Mouse (Mus musculus) A20 (cell line): ENCODE data around the gene Klhdc9.
"Not testable (repeated sequence)": the region's sequence is repeated elsewhere in the genome, so short reads cannot be mapped to it uniquely, and the experiment has no call there.

Experiments used
- DNase-seq: peaks from one replicate; pipeline ENCODE4 v3.0.0-alpha.2; 2011; ENCODE audit warnings: low read depth, low spot score

Klhdc9 gene

GRCm38 (mm10) chr1:171356814-171357213, 3.8 kb downstream of the Klhdc9 start:
- no peak for DNase-seq

DNA sequence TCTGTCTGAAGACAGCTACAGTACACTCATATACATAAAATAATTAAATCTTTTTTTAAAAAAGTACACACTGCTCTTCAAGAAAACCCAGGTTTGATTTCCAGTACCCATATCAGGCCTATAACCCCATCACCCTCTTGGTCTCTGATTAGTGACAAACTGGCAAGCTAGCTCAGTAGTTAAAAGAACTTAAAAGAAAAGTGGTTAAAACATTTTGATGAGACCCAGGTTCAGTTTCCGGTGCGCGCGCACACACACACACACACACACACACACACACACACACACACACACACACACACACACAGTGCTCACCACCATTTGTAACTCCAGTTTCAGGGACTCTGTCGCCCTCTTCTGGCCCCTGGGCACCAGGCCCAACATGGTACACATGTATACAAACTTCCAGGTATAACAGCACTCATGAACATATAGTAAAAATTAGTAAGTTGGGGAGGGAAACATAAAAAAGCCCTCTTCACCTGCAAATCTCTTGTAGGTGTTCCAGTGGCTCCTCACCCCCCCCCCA, 4.7 kb downstream of the Klhdc9 start:
- DNase-seq = peak; percentile 51

DNA sequence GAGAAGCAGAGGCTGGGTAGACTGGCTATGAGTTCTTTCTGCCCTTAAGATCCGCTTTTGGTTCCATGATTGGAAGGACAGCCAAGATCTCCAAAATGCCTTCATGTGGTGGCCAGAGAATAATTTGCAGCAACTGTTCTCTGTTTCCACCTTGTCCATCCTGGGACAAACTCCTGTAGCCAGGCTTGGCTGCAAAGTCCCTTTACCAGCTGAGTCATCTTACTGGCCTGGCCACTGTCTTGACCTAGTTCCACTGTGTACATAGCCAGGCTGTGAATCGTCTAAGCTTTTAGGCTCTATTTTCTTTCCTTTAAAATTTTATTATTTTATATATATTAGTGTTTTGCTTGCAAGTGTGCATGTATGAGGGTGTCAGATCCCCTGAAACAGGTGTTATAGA, 11.4 kb downstream of the Klhdc9 start:
- DNase-seq = no peak

GRCm38 (mm10) chr1:171348665-171349064, 11.9 kb downstream of the Klhdc9 start:
- DNase-seq = no peak

- DNase-seq = peak; percentile 48
Measured at GRCm38 (mm10) chr1:171346095-171346450, 14.5 kb downstream of the Klhdc9 start.

DNA sequence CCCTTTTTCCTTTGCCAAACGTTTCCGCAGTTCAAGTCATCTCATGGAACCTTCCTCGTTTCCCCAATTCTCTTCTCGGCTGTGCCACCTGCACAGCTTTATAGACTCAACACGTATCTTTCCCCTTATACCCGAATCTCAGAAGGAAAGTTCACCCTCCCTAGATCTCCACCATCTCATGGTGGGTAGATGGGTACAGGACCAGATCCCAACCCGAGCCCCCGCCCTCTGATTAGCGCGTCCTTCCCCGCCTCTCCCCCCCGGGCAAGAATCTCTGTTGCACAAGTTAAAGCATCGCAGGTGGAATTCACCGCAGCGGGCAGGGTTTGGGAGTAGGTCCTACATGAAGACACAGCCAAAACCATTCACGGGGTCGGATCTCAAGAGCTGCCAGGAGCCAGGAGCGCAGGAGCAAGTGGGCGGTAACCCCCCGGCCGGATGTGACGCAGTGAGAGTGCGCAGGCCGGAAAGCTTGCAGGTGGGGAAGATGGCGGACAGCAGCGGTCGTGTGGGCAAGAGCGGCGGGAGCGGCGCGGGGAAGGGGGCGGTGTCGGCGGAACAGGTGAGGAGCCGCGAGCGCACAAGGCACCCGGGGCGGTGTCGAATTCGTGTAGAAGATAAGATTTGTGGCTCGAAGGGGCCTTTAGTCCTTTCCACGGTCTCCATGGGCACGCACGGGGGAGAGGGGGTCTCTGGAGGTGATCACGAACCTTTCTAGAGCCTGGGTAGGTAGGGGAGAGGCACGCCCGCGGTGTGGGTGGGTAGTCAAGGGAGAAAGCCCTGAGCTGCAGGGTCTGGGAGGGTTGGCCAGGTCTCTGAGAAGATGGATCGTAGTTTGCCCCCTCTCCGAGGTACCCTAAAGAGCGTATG, 15.1 kb downstream of the Klhdc9 start, which contains the start of the genes Nit1 and Pfdn2:
TSS of gene Nit1 (minus strand) at position 422 of the 870 bp plus-strand sequence.
TSS of gene Pfdn2 (plus strand) at position 446 of the 870 bp plus-strand sequence.
- DNase-seq = peak; percentile 92

- no peak for DNase-seq
Measured at GRCm38 (mm10) chr1:171344715-171345114, 15.9 kb downstream of the Klhdc9 start.

DNA sequence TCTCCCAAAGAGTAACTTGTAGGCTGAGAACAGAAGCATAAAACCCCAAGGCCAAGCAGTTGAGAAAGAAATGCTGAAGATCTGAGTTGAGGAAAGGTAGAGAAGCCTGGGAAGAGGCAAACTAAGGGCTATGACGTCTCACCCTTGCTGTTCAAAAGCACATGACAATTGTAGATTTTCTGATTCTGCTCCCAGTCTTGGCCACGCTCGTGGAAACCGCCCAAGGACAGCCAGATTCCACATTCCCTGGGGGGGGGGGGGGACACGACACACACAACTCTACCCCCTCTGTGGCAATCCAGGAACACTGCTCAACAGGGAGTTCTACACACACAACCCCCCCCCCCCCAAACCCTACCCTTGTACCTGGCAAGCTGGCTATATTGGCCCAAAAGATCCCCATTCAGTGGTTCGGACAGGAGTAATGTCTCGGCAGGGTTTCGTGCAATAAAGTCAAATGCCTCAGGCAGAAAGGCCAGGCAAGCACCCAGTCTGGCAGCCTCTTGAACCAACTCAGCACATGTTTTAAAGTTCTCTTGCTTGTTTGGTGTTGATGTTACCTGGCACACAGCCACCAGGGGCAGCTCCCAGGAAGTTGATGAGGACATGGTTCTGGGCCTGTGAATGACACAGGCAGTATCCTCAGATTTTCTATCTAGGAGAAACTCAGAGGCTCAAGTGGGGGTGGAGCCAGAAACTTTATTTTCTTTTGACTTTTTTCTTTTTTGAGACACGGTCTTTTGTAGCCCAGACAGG, 16.5 kb downstream of the Klhdc9 start:
- peak; percentile 50 for DNase-seq

GRCm38 (mm10) chr1:171342262-171343207, 18.1 kb downstream of the Klhdc9 start:
- no peak for DNase-seq

DNA sequence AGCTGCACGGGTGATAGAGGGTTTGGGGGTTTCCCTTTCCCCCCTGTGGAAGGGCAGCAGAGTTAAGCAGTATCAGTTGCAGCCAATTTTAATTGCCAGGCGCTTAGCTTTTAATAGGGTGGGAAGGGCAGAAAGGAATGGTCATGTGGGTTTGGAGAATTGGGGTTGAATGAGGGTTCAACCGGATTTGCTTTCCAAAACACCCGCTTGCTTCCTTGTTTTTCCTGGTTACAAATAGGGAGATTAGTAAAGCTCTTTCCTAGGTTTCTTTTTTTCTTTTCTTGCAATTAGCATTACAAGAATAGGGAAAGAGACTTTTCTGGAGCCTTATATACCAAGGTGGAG, 30.4 kb downstream of the Klhdc9 start:
- no peak for DNase-seq

- DNase-seq = peak; percentile 56
Measured at GRCm38 (mm10) chr1:171329433-171330215, 31.0 kb downstream of the Klhdc9 start.

- DNase-seq = peak; percentile 98
Measured at GRCm38 (mm10) chr1:171328839-171329432, 31.7 kb downstream of the Klhdc9 start, which contains the start of gene Dedd. Gene Dedd (plus strand): TSS chr1:171329145.

DNA sequence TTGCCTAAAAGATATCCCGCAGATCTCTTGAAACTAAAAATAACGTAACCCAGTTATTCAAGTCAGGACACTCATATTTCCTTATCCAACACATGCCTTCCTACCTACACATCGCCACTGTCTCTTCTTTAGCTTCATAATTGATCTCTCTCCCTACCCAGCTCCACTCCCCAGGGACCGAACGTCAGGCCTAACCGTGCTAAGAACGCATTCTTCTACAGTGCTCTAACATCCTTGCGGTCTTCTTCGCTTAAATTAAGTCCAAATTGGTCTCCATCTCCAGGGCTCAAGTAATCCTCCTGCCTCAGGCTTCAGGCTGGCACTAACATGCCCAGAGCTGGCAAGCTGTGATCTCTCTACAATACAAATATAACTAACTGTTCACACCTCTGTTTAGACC, 32.4 kb downstream of the Klhdc9 start:
- peak; percentile 45 for DNase-seq

DNA sequence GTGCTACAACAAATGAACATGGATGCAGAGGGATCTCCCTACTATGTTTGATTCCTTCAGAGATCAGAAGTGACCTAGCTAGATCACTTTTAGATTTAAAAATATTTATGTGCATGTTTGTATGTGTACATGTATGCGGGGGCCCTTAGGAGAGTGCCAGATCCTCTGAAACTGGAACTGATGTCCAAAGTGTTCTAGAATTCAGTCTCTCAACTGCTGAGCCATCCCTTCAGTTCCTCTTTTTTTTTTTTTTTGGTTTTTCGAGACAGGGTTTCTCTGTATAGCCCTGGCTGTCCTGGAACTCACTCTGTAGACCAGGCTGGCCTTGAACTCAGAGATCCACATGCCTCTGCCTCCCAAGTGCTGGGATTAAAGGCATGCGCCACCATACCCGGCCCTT, 34.0 kb downstream of the Klhdc9 start:
- not testable (repeated sequence) for DNase-seq

DNA sequence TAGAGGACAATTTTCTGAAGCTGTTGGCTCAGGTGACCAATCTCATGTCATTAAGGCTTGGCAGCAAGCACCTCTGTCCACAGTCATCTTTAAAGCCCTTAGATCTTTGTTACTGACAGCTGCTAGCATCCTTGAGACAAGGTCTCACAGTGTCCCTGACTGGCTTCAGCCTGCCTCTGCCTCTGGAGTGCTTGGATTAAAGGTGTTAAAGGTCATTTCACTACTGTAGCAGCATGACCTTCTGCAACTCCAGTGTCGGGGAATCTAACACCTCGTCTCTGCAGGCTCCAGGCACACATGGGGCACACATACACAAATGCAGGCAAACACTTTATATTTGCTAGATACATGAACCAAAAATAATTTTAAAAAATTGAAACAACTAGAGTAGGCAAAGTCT, 35.0 kb downstream of the Klhdc9 start:
- DNase-seq = no peak

DNA sequence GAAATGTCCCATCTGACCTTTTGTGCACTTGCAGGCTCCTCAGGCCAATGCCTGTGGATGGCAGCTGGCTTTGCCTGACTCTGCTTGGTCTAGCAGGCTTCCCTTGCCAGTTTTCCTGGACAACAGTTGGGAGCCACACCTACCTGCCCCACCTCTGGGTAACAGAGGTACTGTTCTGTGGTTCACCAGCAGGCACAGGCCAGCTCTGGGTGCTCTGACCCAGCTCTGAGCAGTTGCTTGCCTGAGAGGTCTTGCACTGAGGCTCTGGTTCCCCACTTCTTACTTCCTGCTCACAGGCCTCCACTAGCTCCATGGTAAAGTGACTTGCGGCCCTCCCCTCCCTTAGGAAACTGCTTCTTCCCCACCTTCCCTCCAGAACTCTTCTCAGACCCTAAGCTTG, 38.6 kb downstream of the Klhdc9 start:
- no peak for DNase-seq

- DNase-seq = peak; percentile 54
Measured at GRCm38 (mm10) chr1:171321415-171321814, 39.2 kb downstream of the Klhdc9 start.

GRCm38 (mm10) chr1:171320151-171320550, 40.4 kb downstream of the Klhdc9 start:
- no peak for DNase-seq

GRCm38 (mm10) chr1:171319748-171320147, 40.9 kb downstream of the Klhdc9 start:
- DNase-seq = no peak

DNA sequence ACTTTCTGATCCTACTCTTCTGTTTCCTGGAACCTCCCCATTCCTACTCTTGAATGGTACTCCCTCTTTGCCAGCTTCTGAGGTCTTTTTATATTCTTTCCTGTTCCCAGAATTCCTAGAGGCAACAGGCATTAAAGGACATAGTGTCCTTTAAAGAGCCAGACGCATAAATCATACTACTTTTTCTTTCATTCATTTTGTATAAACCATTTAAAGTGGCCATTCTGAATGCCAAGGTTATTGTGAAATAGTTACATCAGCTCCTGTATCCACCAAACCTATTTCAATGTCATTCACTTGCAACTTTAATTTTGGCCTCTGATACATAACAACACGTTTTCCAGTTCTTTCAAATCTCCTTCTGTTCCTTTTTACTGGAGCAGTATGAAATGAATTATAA, 51.3 kb downstream of the Klhdc9 start:
- no peak for DNase-seq
